Mouse (Mus musculus) urinary bladder, adult 2 months (tissue): ENCODE measurements around the gene Fcgr1. TPM values are rescaled to one million over a fixed set of nuclear protein-coding genes. Genes with fewer than 3 reads are reported as not detected.
"Not testable (repeated sequence)": the region's sequence is repeated elsewhere in the genome, so short reads cannot be mapped to it uniquely, and the experiment has no call there.

Experiments used
- DNase-seq: peaks from one replicate; pipeline ENCODE4 v3.0.0; 2022; ENCODE audit warnings: low spot score
- polyA plus RNA-seq: library from polyadenylated mRNA; depleted of rRNA; stranded (reverse); fragments of >200 nt; gene quantifications from 2 replicates; pipeline ENCODE4 v1.2.3, GENCODE M21; 2012; rRNA removed

Gene Fcgr1
- polyA plus RNA-seq = 4.9 and 5.6 TPM in 2 replicates

DNA sequence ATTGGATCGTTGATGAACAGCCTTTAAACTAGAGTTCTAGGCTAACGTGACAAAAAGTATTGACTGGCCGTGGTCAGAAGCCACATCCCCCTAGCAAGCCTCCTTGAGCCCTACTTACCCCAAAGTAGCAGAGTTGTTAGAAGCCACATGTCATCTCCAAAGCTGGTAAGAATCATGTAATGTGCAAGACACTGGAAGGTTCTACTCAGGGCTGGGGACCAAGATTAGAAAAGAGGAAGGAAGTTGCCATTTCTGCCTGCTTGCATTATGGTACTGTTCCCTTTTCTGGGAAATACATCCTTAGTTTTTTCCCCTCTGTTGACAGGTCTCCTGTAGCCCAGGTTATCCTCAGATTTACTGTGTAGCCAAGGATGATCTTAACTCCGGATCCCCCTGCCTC is at the start of gene Fcgr1:
Gene Fcgr1 (minus strand): TSS at position 183 of the 400 bp plus-strand sequence.
- DNase-seq = no peak

- not testable (repeated sequence) for DNase-seq
These were observed 48.9 kb upstream of the Fcgr1 start for GRCm38 (mm10) chr3:96342652-96343051.

GRCm38 (mm10) chr3:96342100-96342499 is 48.3 kb upstream of the Fcgr1 start:
- DNase-seq = not testable (repeated sequence)

- DNase-seq = no peak
These were observed 47.0 kb upstream of the Fcgr1 start for GRCm38 (mm10) chr3:96340611-96341312.

DNA sequence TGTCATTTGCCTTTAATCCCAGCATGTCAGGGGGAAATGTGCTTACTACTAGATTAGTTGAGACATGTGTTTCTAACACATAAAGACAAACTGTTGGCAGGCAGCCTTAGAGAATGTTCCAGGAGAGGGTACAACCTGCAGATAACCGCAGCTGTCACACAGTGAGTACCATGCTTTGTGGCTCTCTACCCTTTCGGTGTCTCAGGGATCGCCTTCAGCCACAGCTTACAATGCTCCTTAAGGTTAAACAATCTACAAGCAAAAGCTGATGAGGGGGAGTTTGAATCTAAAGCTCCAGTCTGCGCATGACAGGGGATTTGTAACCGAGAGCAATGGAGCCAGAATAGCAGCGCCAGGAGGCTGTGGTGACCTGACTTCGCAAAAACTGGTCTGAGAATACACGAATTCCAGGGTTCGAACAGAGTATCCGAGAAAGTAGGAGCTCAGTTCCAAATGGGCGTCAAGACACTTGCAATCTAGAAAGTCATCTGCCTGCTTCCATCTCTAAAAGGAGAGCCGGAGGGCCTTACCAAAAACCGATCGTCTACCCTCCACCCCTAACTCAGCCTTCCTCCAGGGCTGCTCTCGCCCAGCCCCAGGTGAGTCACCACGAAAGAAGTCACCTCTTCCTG is 45.2 kb upstream of the Fcgr1 start:
- no peak for DNase-seq

- DNase-seq = no peak
These were observed 44.3 kb upstream of the Fcgr1 start for GRCm38 (mm10) chr3:96338043-96338442.

- no peak for DNase-seq
These were observed 43.5 kb upstream of the Fcgr1 start for GRCm38 (mm10) chr3:96337269-96337668.

DNA sequence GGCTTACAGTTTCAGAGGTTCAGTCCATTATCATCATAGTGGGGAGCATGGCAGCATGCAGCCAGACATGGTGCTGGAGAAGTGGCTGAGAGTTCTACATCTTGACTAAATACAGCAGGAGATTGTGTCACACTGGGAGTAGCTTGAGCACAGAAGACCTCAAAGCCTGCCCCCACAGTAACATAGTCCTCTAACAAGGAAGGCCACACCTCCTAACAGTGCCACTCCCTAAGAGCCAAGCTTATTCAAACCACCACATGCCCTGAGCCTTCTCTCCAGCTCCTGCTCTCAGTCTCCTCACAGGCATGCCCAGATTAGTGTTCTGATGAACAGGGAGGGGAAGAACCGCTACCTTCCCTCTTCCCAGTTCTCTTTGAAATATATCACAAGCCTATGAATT is 42.9 kb upstream of the Fcgr1 start:
- no peak for DNase-seq

DNA sequence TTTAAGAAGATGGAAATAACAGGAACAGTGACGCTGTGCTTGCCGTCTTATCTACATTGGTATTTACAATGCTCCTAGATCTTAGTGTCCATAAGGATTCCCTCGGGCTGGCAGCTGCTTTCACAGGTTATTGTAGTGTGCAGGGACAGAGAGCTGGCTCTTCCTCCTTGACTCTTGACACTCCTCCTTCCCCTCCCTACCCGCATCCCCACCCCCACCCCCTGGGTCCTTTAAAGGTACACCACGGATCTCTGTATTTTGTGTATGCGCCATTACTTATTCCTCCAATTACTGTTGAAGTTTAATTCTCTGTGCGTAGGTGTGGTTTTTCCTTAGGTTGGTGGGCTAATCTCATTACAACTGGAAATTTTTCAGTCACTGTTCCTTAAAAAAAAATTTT is 41.8 kb upstream of the Fcgr1 start:
- no peak for DNase-seq

DNA sequence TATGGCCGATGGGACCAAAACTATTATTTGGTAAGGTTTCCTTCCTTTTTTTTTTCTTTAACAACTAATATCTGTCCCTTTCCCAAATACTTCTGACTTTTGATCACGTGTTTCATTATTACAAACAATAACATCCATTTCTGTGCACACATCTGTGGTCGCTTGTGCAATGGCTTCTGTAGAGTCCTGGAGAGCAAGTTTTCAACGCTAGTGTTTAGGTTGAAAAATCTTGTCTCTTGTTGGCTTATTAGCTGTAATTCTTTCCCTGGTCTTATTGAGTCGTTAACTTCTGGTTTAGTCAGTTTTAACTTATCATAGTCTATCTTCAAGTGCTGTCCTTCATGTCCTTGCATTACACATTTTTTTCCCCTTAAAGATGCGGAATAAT is 41.4 kb upstream of the Fcgr1 start:
- DNase-seq = no peak

DNA sequence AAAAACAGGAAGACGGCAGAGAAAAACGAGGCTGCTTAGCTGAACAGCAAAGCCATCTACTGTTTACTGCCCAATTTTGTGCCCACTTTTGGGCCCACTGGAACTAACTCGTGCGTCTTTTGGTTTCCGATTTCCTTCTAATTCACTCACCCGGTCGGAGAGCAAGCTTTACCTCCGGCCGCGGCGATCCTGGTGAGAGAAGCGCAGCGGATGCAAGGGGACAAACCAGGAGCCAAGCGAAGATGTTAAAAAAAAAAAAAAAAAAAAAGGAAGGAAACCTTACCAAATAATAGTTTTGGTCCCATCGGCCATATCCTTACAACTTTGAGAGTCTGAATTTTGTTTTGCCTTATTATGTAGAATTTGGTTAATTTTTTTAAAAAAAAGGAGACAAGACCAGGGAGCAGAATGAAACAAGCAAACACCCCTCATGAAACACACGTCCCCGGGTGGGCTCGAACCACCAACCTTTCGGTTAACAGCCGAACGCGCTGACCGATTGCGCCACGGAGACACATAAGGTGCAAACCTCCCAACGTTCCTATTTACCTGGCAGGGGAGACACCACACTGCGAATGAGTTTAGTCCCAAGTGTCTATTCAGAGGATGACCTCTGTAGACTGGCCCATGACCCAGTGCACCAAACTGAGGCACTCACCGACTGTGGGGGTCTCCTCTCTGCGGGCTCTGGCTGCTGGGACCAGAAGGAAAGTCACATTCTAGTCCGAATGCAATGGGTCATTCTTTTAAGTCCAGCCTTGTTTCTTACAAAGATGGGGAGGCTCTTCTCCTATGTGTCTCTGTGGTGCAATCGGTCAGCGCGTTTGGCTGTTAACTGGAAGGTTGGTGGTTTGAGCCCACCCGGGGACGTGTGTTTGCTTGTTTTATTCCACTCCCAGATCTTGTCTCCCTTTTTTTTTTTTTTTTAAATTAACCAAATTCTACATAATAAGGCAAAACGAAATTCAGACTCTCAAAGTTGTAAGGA is 40.7 kb upstream of the Fcgr1 start:
- no peak for DNase-seq

GRCm38 (mm10) chr3:96333396-96334174 is 39.8 kb upstream of the Fcgr1 start:
- DNase-seq = no peak

DNA sequence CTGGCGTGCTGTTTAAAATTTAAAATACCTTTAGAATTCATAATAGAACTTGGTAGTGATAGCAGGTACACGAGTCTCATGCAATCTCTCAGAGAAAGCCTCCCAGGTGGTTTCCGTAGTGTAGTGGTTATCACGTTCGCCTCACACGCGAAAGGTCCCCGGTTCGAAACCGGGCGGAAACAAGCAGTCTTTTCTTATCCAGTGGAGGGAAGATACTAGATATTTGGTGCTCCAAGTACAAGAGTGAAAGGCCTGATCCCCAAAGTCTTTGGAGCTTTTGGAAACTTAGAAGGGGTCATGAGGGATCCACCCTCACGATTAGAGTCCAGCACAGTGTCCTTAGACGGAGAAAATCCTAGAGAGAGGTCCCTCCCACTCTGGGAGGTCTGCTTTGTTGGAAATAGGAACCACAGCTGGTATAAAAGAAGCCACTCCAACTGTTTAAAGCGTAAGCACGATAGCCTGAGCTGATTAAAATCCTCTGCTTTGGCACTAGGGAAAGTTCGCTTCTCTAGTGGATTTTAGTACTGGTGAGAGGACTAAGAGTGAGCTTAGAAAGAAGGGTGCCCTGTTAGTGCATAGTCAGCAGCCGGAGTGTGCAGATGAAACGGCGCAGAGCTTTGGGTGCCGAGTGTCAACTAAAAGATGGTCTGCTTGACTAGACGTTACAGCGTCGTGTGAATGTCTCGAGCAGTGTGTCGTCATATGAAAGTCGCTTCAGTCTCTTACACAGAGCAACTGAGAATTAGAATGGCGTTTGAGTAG is 39.0 kb upstream of the Fcgr1 start:
- DNase-seq = no peak

- DNase-seq = no peak
These were observed 38.2 kb upstream of the Fcgr1 start for GRCm38 (mm10) chr3:96332000-96332399.

DNA sequence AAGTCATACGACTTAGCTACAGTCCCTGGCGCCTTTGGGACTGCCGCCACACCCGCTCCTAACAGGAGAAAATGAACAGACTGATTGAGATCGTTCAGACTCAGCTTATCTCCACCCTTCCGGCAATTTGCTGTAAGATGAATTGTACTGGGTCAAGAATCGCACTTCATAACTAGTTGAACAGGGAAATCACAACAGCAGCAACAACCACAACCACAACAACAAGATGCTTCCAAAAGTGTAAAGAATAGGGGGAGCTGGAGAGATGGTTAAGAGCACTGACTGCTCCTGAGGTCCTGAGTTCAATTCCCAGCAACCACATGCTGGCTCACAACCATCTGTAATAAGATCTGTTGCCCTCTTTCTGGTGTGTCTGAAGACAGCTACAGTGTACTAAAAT is 37.7 kb upstream of the Fcgr1 start:
- DNase-seq = no peak

- no peak for DNase-seq
These were observed 36.8 kb upstream of the Fcgr1 start for GRCm38 (mm10) chr3:96330603-96331002.

- DNase-seq = no peak
These were observed 36.4 kb upstream of the Fcgr1 start for GRCm38 (mm10) chr3:96330181-96330580.

GRCm38 (mm10) chr3:96328730-96329387 is 35.1 kb upstream of the Fcgr1 start:
- DNase-seq = no peak

DNA sequence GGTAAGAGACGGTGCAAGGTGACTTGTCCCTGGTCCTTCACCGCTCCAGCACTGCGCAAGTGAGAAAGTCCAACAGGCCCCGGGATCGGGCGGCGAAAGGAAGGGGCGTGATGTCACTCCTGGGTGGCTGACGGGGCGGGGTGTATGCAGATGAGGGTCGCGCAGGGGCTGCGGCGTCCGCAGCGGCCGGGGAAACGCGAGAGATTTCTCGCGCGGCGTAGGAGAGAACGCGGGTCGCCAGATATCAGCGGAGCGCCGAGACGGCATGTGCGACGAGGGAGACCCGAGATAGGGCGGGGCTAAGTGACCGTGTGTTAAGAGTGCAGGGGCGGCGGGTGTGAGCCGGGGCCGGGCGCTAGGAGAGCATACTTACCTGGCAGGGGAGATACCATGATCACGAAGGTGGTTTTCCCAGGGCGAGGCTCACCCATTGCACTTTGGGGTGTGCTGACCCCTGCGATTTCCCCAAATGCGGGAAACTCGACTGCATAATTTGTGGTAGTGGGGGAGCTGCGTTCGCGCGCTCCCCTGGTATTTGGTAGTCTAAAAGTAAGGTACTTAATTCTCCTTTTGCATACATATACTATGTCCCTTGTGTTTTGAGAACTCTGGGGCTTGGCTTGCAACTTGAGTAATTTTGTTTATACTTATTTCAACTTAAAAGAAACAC is 34.4 kb upstream of the Fcgr1 start:
- DNase-seq = not testable (repeated sequence)

- DNase-seq = no peak
These were observed 33.9 kb upstream of the Fcgr1 start for GRCm38 (mm10) chr3:96327647-96328046.
